Mouse (Mus musculus) midbrain, postnatal 0 days (tissue): Measurements from ENCODE around the gene Frmd4b. TPM values are rescaled to one million over a fixed set of nuclear protein-coding genes. Genes with fewer than 3 reads are reported as not detected.
A peak's percentile ranks its signal among the peaks of the same experiment; 100 is the strongest.
"Not testable (repeated sequence)": the region's sequence is repeated elsewhere in the genome, so short reads cannot be mapped to it uniquely, and the experiment has no call there.

Source experiments
- ATAC-seq: fragments of 200-750 bp; cut with Nextera tagmentation; 2 replicates; pipeline ENCODE4 v1.8.0; 2017; ENCODE audit warnings: moderate number of reproducible peaks, mild to moderate bottlenecking, moderate TSS enrichment, moderate library complexity; ENCODE audit not compliant: low FRiP score
- DNase-seq: peaks from one replicate; pipeline ENCODE4 v3.0.0-alpha.2; 2015; ENCODE audit warnings: low spot score
- H3K27ac ChIP-seq: fragments of 300-500 bp; sonication (generic); 2 replicates; pipeline ENCODE4 v1.5.1; 2014; ENCODE audit warnings: low read depth, mild to moderate bottlenecking, low read length, mixed read lengths
- H3K27me3 ChIP-seq: fragments of 300-500 bp; sonication (generic); 2 replicates; pipeline ENCODE4 v1.6.1; 2014; ENCODE audit warnings: low read length, control low read depth, mixed read lengths; ENCODE audit not compliant: insufficient read depth
- H3K36me3 ChIP-seq: fragments of 300-500 bp; sonication (generic); 2 replicates; pipeline ENCODE4 v1.6.1; 2014; ENCODE audit warnings: low read length, control low read depth, mixed read lengths; ENCODE audit not compliant: insufficient read depth
- H3K4me1 ChIP-seq: fragments of 300-500 bp; sonication (generic); 2 replicates; pipeline ENCODE4 v1.6.1; 2014; ENCODE audit warnings: mild to moderate bottlenecking, control low read depth, antibody characterized with exemption, low read length, mixed read lengths; ENCODE audit not compliant: insufficient read depth
- H3K4me2 ChIP-seq: fragments of 300-500 bp; sonication (generic); 2 replicates; pipeline ENCODE4 v1.6.1; 2014; ENCODE audit warnings: low read depth, mild to moderate bottlenecking, low read length, mixed read lengths; ENCODE audit not compliant: poor library complexity, severe bottlenecking
- H3K4me3 ChIP-seq: fragments of 300-500 bp; sonication (generic); 2 replicates; pipeline ENCODE4 v1.5.1; 2014; ENCODE audit warnings: low read depth, mild to moderate bottlenecking, low read length, moderate library complexity
- H3K9ac ChIP-seq: fragments of 300-500 bp; sonication (generic); replicated peaks from 2 replicates; pipeline ENCODE4 v1.6.1; 2014; ENCODE audit warnings: mild to moderate bottlenecking, low read length, moderate library complexity, mixed read lengths; ENCODE audit not compliant: poor library complexity, severe bottlenecking
- H3K9me3 ChIP-seq: fragments of 300-500 bp; sonication (generic); 2 replicates; pipeline ENCODE4 v1.6.1; 2016; ENCODE audit warnings: low read length, control low read depth
- CTCF ChIP-seq: IDR thresholded peaks from 2 replicates; pipeline ENCODE4 v1.5.1; 2016; ENCODE audit warnings: antibody characterized with exemption, mild to moderate bottlenecking
- WGBS: fragments of 180-500 bp; shearing (Covaris S2); extraction: QIAGEN DNeasy Blood & Tissue Kit; methylation state at CpG from one replicate; pipeline ENCODE4 v1.1.7; 2014; 5-methylcytosine and 5-hydroxymethylcytosine counted together
- polyA plus RNA-seq: library from polyadenylated mRNA; unstranded; fragments of >200 nt; fragmentation: Nextera tagmentation; extraction: Ambion mirVana; gene quantifications from 2 replicates; pipeline ENCODE4 v1.2.1, GENCODE M21; 2015
- total RNA-seq: library from RNA; depleted of rRNA; stranded (reverse); fragments of >200 nt; gene quantifications from 2 replicates; pipeline ENCODE4 v1.2.3, GENCODE M21; 2014

Frmd4b gene
- total and polyA plus RNA-seq, 2 experiments from 2014 or later, result 7.9 to 20.7 TPM

DNA sequence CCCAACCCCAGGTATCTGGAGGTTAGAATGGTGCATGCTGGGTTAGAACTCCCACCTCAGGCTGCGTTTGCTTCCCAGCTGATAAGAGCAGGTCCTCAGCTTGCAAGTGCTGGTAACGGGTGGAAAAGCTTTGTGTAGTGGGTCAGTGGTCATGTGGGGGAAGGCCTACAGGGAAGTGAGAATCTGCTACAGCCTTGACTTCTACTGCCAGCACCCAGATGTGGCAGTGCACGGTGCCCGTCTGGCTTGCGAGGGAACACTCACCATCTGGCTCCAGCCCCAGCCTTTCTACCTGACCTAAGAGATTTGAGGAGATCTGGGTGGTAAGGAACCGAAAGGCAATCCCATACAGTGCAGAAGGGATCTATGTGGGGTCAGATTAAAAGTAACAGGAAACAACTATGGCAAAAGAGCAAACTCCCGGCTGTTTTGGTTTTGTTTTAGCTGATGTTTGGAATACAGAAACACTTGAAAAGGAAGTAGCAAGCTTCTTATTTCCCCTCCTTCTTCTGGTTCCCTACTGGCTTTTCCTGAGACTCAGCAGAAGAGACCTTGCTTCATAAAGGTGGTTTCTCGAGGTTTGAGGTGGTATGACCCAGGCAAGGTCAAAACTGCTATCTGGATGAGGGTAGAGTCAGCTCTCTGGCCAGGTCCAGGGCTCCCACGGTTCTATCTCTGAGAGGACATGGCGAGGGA, 185.9 kb downstream of the Frmd4b start:
- Histone ChIP-seq H3K4me2 (no peak overlapping the region), H3K27ac (no peak overlapping the region), H3K36me3 (no peaks in the 10 kb centered on the region), H3K4me3 (no peak overlapping the region), H3K4me1 (no peaks in the 10 kb centered on the region), H3K27me3 (no peaks in the 10 kb centered on the region), H3K9me3 (no peaks in the 10 kb centered on the region), H3K9ac (no peak overlapping the region)
- no peak for TF ChIP-seq CTCF
- WGBS, result 86% methylated on average over 10 of the region's 10 CpGs
- no peak for ATAC-seq
- DNase-seq, result no peak

DNA sequence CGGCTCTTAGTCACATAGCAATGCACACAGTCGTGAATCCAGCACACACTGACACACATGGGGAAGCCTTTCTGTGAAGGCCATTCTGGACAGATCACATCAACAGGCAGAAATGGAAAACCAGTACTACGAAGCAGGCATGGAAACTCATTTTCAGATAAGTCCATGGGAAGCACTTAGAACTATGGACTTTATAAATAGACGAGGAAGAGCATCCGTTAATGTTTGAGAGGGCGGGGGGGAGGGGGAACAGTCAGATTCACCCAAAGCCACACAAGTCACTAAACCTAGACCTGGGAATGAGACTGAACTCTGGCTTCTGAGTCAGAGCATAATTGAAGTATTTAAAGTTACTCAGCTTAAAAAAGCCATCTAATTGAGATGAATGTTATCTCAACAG, 186.8 kb downstream of the Frmd4b start:
- Histone ChIP-seq H3K9ac (no peak overlapping the region), H3K4me2 (no peak overlapping the region), H3K4me3 (no peak overlapping the region), H3K4me1 (no peaks in the 10 kb centered on the region), H3K27me3 (no peaks in the 10 kb centered on the region), H3K9me3 (no peaks in the 10 kb centered on the region), H3K27ac (no peak overlapping the region), H3K36me3 (no peaks in the 10 kb centered on the region)
- TF ChIP-seq CTCF, result no peak
- ATAC-seq (no peak), DNase-seq (no peak)
- WGBS, result 80% methylated on average over 6 of the region's 6 CpGs

DNA sequence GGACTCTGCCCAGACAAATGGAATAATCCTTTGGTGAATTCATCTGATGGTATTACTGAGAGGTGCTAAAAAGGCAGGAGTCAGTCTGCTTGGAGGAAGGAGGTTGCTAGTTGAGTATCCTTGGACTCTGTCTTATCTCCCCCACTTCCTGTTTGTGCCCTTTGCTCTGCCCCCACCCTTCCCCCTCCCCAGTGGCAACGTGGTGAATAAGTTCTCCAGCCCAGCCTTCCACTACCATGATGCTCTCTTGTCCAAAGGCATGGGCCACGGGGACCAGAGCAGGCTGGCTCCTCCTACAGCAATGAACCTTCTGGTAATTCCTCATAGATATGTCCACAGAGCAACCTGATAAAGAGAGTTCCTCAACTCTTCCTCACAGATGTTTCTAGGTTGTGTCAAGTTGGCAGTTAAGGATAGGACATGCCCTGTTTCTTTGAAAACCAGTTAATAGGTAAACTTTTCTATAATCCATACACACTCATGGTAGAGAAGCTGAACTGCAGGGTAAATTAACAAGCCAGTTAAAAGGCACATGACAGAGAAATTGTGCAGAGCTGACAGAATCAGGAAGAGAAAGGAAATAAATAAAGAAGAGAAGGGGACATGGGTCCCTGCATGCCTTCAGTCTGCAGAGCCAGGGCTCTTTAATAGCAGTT, 187.5 kb downstream of the Frmd4b start:
- Histone ChIP-seq H3K36me3 (no peaks in the 10 kb centered on the region), H3K4me2 (no peak overlapping the region), H3K27ac (no peak overlapping the region), H3K4me3 (no peak overlapping the region), H3K27me3 (no peaks in the 10 kb centered on the region), H3K9ac (no peak overlapping the region), H3K4me1 (no peaks in the 10 kb centered on the region), H3K9me3 (no peaks in the 10 kb centered on the region)
- no peak for DNase-seq
- WGBS, result 56% methylated on average over 2 of the region's 2 CpGs
- TF ChIP-seq CTCF, result no peak
- ATAC-seq, result no peak

DNA sequence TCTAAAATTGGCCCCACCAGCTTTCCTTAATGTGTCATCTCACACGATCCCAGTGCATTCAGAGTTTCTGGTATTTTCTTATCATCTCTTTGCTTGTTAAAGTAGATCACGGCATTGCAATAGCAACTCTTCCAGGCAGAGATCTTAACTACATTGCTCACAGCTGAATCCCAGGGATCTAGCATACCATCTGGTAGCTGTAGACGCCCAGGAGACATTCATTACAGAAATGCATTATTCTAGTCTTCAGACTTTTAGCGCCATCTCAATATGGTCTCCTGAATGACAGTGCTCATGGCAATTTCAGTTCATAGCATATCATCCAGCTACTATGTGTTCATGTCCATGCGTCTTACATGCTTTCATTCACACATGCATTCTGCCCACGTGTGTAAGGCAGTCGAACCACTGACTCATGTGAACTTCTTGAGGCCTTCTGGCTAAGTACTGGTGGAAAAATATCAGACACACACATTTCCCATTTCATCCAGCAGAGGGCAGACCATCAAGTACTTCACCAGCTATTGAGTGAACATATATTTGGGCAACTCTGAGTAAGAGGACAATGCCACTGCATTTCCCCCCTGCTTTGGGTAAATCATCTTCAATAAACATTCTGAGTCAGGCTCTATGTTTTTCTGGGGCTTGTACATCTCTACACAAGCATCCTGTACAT, 197.4 kb downstream of the Frmd4b start:
- H3K4me1 ChIP-seq, result no peaks in the 10 kb centered on the region
- H3K4me2 ChIP-seq, result no peak overlapping the region
- TF ChIP-seq CTCF, result peak; percentile 89
- 63% methylated on average over 7 of the region's 7 CpGs for WGBS
- peak; percentile 81 for DNase-seq
- H3K36me3 ChIP-seq, result no peaks in the 10 kb centered on the region
- H3K4me3 ChIP-seq, result no peak overlapping the region
- no peaks in the 10 kb centered on the region for H3K9me3 ChIP-seq
- no peak for ATAC-seq
- H3K27me3 ChIP-seq, result no peaks in the 10 kb centered on the region
- H3K9ac ChIP-seq, result no peak overlapping the region
- H3K27ac ChIP-seq, result no peak overlapping the region

DNA sequence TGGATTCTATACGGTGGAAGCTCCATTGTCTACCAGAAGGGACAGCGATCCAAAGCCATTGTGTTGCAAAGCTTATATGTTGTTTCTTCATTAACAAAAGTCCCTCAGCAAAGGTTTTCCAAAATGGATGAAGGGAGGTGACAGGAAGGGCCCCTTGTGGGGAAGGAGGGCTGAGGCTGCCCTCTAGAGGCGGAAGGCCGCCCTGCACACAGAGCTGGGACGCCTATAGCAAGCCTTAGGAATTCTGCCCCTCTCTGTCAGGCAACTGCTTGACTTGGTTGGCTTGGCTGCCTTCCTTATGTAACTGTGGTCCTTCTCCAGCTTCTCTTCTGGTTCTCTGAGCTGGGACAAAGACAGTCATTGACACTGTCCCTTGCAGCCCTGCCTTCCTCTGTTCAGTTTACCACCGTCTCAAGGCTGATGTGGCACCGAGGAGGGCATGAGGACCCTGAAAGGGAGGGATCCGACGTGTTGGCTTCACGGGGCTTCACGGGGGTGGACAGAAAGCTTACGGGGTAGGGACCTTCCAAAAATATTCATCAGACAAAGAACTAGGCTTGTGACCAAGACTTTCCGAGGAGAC, 200.3 kb downstream of the Frmd4b start:
- Histone ChIP-seq H3K27me3 (no peaks in the 10 kb centered on the region), H3K9ac (no peak overlapping the region), H3K9me3 (no peaks in the 10 kb centered on the region), H3K4me3 (no peak overlapping the region), H3K4me2 (no peak overlapping the region), H3K4me1 (no peaks in the 10 kb centered on the region), H3K36me3 (no peaks in the 10 kb centered on the region), H3K27ac (no peak overlapping the region)
- DNase-seq (peak; percentile 66), ATAC-seq (no peak)
- WGBS, result 63% methylated on average over 13 of the region's 13 CpGs
- peak; percentile 80 for TF ChIP-seq CTCF

DNA sequence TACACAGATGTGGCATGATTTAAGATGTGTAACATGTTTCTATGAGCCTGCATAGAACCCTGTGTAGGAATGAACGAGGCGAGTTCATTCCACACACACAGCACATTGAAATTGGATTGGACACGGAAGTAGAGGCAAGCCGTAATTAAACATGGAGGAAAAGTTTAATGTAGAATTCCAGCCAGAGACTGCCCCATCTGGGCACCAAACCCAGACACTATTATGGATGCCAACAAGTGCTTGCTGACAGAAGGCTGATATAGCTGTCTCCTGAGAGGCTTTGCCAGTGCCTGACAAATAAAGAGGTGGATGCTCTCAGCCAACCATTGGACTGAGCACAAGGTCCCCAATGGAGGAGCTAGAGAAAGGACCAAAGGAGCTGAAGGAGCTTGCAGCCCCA, 201.8 kb downstream of the Frmd4b start:
- H3K9me3 ChIP-seq, result not testable (repeated sequence)
- WGBS, result 68% methylated on average over 4 of the region's 4 CpGs

More for the DNA sequence above, 201.8 kb downstream of the Frmd4b start:
- not testable (repeated sequence) for ATAC-seq, H3K27ac ChIP-seq, H3K36me3 ChIP-seq, H3K27me3 ChIP-seq, H3K9ac ChIP-seq, H3K4me3 ChIP-seq, DNase-seq, H3K4me1 ChIP-seq, H3K4me2 ChIP-seq
